Mouse (Mus musculus) hindbrain, postnatal 0 days (tissue): ENCODE results near the gene Dazap1. TPM values are rescaled to one million over a fixed set of nuclear protein-coding genes. Genes with fewer than 3 reads are reported as not detected.

Experiments
- ATAC-seq: fragments of 200-750 bp; cut with Nextera tagmentation; 2 replicates; pipeline ENCODE4 v1.8.0; 2017; ENCODE audit warnings: mild to moderate bottlenecking, moderate TSS enrichment, moderate library complexity
- DNase-seq: peaks from one replicate; pipeline ENCODE4 v3.0.0-alpha.2; 2015; ENCODE audit warnings: low spot score
- H3K27ac ChIP-seq: fragments of 300-500 bp; sonication (generic); 2 replicates; pipeline ENCODE4 v1.5.1; 2014; ENCODE audit warnings: mild to moderate bottlenecking
- H3K27me3 ChIP-seq: fragments of 300-500 bp; sonication (generic); 2 replicates; pipeline ENCODE4 v1.6.1; 2014; ENCODE audit warnings: low read length, mixed read lengths; ENCODE audit not compliant: insufficient read depth
- H3K36me3 ChIP-seq: fragments of 300-500 bp; sonication (generic); 2 replicates; pipeline ENCODE4 v1.6.1; 2014; ENCODE audit warnings: low read length, mixed read lengths; ENCODE audit not compliant: insufficient read depth
- H3K4me1 ChIP-seq: fragments of 300-500 bp; sonication (generic); 2 replicates; pipeline ENCODE4 v1.6.1; 2014; ENCODE audit warnings: antibody characterized with exemption, low read length, mixed read lengths; ENCODE audit not compliant: insufficient read depth
- H3K4me2 ChIP-seq: fragments of 300-500 bp; sonication (generic); 2 replicates; pipeline ENCODE4 v1.6.1; 2014; ENCODE audit warnings: low read depth, mild to moderate bottlenecking, low read length, moderate library complexity, mixed read lengths
- H3K4me3 ChIP-seq: fragments of 300-500 bp; sonication (generic); 2 replicates; pipeline ENCODE4 v1.5.1; 2014; ENCODE audit warnings: low read length
- H3K9ac ChIP-seq: fragments of 300-500 bp; sonication (generic); replicated peaks from 2 replicates; pipeline ENCODE4 v1.6.1; 2014; ENCODE audit warnings: mild to moderate bottlenecking, low read length, moderate library complexity, mixed read lengths
- H3K9me3 ChIP-seq: fragments of 300-500 bp; sonication (generic); 2 replicates; pipeline ENCODE4 v1.6.1; 2016; ENCODE audit warnings: low read length, mixed read lengths
- CTCF ChIP-seq: IDR thresholded peaks from 2 replicates; pipeline ENCODE4 v1.5.1; 2016; ENCODE audit warnings: antibody characterized with exemption, control low read depth, low read depth
- WGBS: fragments of 180-500 bp; shearing (Covaris S2); extraction: QIAGEN DNeasy Blood & Tissue Kit; methylation state at CpG from one replicate; pipeline ENCODE4 v1.1.7; 2014; 5-methylcytosine and 5-hydroxymethylcytosine counted together
- polyA plus RNA-seq: library from polyadenylated mRNA; unstranded; fragments of >200 nt; fragmentation: Nextera tagmentation; extraction: Ambion mirVana; gene quantifications from 2 replicates; pipeline ENCODE4 v1.2.1, GENCODE M21; 2015
- total RNA-seq: library from RNA; depleted of rRNA; stranded (reverse); fragments of >200 nt; gene quantifications from 2 replicates; pipeline ENCODE4 v1.2.3, GENCODE M21; 2014

Gene Dazap1
- total and polyA plus RNA-seq, 2 experiments from 2014 or later: 38.5 to 79.1 TPM

GRCm38 (mm10) chr10:80270734-80271181, 9.5 kb downstream of the Dazap1 start:
- ATAC-seq (no peak), DNase-seq (no peak)
- Histone ChIP-seq H3K36me3 (peaks cover 8% of the 10 kb centered on the region), H3K9me3 (no peaks in the 10 kb centered on the region), H3K4me1 (peaks cover 25% of the 10 kb centered on the region), H3K4me2 (no peak overlapping the region), H3K9ac (0 out of 2 replicates have a peak overlapping the region, but pooled peaks have one; percentile 28), H3K27me3 (no peaks in the 10 kb centered on the region), H3K27ac (peak overlapping the region; percentile 37; the same call in 1 of the 2 replicates), H3K4me3 (no peak overlapping the region)
- TF ChIP-seq CTCF: no peak
- 54% methylated on average over 6 of the region's 6 CpGs for WGBS

GRCm38 (mm10) chr10:80271186-80271843, 10.0 kb downstream of the Dazap1 start:
- Histone ChIP-seq H3K9ac (peak overlapping the region; percentile 28; the same call in 1 of the 2 replicates), H3K9me3 (no peaks in the 10 kb centered on the region), H3K4me3 (no peak overlapping the region), H3K36me3 (peaks cover 12% of the 10 kb centered on the region), H3K4me2 (no peak overlapping the region), H3K27me3 (no peaks in the 10 kb centered on the region), H3K27ac (peak overlapping the region; percentile 37; the same call in 1 of the 2 replicates), H3K4me1 (peaks cover 22% of the 10 kb centered on the region)
- TF ChIP-seq CTCF: no peak
- DNase-seq (no peak), ATAC-seq (no peak)
- 73% methylated on average over 5 of the region's 5 CpGs for WGBS

GRCm38 (mm10) chr10:80271870-80272585, 10.7 kb downstream of the Dazap1 start:
- WGBS: 85% methylated on average over 8 of the region's 8 CpGs
- H3K27ac ChIP-seq: no peak overlapping the region
- H3K9me3 ChIP-seq: no peaks in the 10 kb centered on the region
- peaks cover 18% of the 10 kb centered on the region for H3K36me3 ChIP-seq
- DNase-seq: no peak
- H3K9ac ChIP-seq: no peak overlapping the region; the same call in 1 of the 2 replicates
- no peak for TF ChIP-seq CTCF
- H3K4me3 ChIP-seq: no peak overlapping the region
- no peak for ATAC-seq
- peaks cover 20% of the 10 kb centered on the region for H3K4me1 ChIP-seq
- no peaks in the 10 kb centered on the region for H3K27me3 ChIP-seq
- H3K4me2 ChIP-seq: no peak overlapping the region

DNA sequence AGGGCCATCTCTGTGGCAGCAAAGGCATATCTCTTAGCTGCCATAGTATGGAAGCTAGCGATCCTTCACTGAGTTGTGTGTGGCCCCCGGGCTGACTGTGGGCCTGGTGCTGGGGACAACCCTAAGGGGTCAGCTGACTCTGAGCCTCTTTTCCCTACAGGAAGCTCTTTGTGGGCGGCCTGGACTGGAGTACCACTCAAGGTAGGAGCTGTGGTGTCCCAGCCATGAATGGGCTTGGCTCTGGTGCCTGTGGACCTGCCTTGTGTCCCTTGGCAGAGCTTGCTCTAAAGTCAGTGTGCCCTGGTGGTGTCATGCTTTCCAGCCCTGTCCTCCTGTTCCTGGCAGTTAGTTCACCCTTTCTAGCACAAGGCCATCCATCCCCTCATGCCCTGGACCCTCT, 12.6 kb downstream of the Dazap1 start:
- ATAC-seq (no peak), DNase-seq (no peak)
- Histone ChIP-seq H3K27me3 (no peaks in the 10 kb centered on the region), H3K4me2 (no peak overlapping the region), H3K4me1 (peaks cover 6% of the 10 kb centered on the region; the same call in 1 of the 2 replicates), H3K9ac (no peak overlapping the region), H3K27ac (no peak overlapping the region), H3K36me3 (peaks cover 31% of the 10 kb centered on the region), H3K4me3 (no peak overlapping the region), H3K9me3 (no peaks in the 10 kb centered on the region)
- no peak for TF ChIP-seq CTCF
- 89% methylated on average over 3 of the region's 3 CpGs for WGBS

GRCm38 (mm10) chr10:80276238-80276637, 15.0 kb downstream of the Dazap1 start:
- Histone ChIP-seq H3K9me3 (no peaks in the 10 kb centered on the region), H3K4me2 (no peak overlapping the region), H3K9ac (no peak overlapping the region), H3K4me1 (no peaks in the 10 kb centered on the region), H3K4me3 (no peak overlapping the region), H3K27me3 (no peaks in the 10 kb centered on the region), H3K36me3 (peaks cover 45% of the 10 kb centered on the region), H3K27ac (no peak overlapping the region)
- WGBS: 91% methylated on average over 4 of the region's 5 CpGs
- DNase-seq (no peak), ATAC-seq (no peak)
- TF ChIP-seq CTCF: no peak

DNA sequence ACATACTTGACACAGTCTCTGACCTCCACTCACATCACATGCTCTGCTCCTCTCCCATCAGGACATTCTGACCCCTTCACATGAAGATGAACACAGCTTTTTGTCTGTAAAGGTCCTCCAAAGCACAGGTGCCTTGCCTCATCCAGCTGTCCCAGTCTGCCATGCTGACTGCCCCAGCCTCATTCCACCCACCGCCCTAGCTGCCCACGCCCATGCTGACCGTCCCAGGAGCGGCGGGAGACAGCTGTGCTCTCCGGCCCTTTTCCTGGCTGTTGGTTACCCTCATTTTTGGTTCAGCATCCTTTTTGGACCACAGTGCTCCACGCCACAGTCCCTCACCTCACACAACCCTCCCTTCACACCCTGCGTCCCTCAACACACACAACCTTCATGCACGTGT, 17.1 kb downstream of the Dazap1 start:
- ATAC-seq (no peak), DNase-seq (no peak)
- WGBS: 94% methylated on average over 9 of the region's 9 CpGs
- Histone ChIP-seq H3K4me2 (no peak overlapping the region), H3K9ac (no peak overlapping the region), H3K27ac (no peak overlapping the region), H3K4me3 (no peak overlapping the region), H3K27me3 (no peaks in the 10 kb centered on the region), H3K9me3 (no peaks in the 10 kb centered on the region), H3K36me3 (peaks cover 56% of the 10 kb centered on the region), H3K4me1 (no peaks in the 10 kb centered on the region)
- TF ChIP-seq CTCF: no peak
